Mouse (Mus musculus) cortical plate, adult 2 months (tissue): ENCODE measurements at regions not wholly inside any gene's neighbourhood (a gene's known extent, or its start where the extent isn't known, plus 50 kb on each side); places are given as distances from the start of the nearest gene placed in this dataset.

ENCODE experiments used
- CTCF ChIP-seq: fragments of 200-500 bp; IDR thresholded peaks from 2 replicates; pipeline ENCODE4 v1.5.1; 2011; ENCODE audit warnings: mild to moderate bottlenecking, control low read depth, low read length; ENCODE audit not compliant: insufficient read depth; ENCODE audit errors: extremely low read depth
- POLR2A ChIP-seq: fragments of 200-500 bp; IDR thresholded peaks from 2 replicates; pipeline ENCODE4 v1.6.1; 2011; ENCODE audit warnings: mild to moderate bottlenecking, low read length, control low read depth; ENCODE audit not compliant: insufficient read depth; ENCODE audit errors: extremely low read depth

DNA sequence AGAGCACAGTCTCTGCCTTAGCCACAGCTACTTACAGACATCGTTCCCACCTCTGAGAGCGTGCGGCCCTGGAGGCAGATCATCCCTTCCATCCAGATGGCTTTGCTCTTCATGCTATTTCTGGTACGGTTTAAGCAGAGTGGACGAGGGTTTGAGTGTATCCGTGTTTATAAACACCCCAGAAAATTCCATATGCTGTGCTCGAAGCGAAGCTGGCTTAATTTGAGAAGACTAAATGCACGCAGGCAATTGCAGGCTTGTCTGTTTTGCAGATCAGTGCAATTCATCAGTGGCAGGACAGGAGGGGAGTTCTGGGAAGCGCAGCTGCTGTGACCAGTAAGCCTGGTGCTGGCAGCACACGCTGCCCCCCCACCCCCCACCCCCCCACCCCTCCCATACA, 72.9 kb upstream of the Dhx15 start:
- TF ChIP-seq POLR2A (no peak), CTCF (no peak)
